Mouse (Mus musculus) bone marrow, adult 2 months (tissue): ENCODE measurements around the gene Stag2.

Experiments
- CTCF ChIP-seq: fragments of 200-500 bp; IDR thresholded peaks from 2 replicates; pipeline ENCODE4 v1.5.1; 2011; ENCODE audit warnings: low read length, control low read depth; ENCODE audit not compliant: control insufficient read depth, insufficient read depth
- POLR2A ChIP-seq: fragments of 200-500 bp; IDR thresholded peaks from 2 replicates; pipeline ENCODE4 v1.6.1; 2011; ENCODE audit warnings: low read depth, mild to moderate bottlenecking, control low read depth, low read length, borderline replicate concordance; ENCODE audit not compliant: control insufficient read depth

DNA sequence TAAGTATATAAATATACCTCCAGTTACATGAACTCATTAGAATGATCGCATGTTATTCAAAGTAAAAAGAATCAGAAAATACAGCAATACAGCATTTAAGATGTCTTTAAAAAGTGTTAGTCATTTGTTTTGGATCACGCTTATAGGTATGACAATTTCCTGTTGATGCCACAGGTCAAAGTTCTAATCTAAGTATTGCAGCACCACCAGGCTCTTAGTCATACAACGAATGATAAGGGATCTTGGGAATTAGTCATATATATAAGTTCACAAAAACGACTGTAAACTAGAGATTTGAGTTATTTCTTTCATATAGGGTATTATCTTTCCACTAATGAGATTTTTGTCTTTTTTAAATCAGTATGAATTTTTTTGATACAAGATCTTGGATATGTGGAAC, 5.1 kb upstream of the Stag2 start:
- TF ChIP-seq POLR2A (no peak), CTCF (no peak)
